Mouse (Mus musculus) neutrophil, adult 83 days (primary cell): Measurements from ENCODE around the gene Chil3. TPM values are rescaled to one million over a fixed set of nuclear protein-coding genes. Genes with fewer than 3 reads are reported as not detected.

Experiments
- total RNA-seq, 2 experiments: library from RNA; stranded (reverse); gene quantifications; one replicate each; pipeline ENCODE4 v1.2.4; 2023

Chil3 gene
- total RNA-seq, result 1,000 to 10,000 TPM; 3,749 to 3,895 TPM

DNA sequence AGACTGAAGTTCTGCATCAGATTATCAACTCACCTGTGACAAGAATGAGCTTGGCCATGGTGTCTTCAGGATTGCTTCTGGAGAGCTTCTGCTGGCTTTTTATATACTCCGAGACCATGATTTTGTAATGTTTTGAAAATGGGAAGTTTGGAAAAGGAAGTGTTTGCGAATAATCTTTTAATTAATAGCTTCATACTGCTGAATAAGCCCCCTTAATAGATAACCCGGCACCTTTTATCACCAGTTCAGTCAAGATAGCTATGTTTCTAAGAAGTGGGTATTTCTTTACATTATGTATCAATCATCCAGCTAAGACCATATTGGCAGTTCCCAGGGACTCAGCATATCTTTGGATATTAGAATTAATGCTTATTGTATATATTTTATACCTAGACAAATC lies at the start of gene Chil3:
Gene Chil3 (minus strand): TSS at position 101 of the 400 bp plus-strand sequence.

DNA sequence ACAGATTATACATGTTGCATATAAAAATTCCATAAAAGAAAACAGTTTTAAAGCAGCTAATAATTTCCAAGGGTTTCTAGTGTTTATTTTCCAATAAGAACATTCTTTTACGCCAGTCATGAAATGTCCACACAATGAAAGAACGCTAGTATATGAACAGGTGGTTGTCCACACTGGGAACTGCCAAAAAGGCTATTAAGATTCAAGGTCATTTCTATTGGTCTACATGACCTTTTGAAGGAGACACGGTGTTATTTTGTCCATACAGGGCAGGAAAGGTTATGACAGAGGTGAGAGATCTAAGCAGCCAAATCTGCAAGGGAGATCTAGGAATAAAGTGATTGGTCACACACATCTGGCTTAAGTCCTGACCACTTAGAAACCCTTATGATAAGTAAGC lies 54.4 kb downstream of the Chil3 start, which contains the start of gene Chia1:
Gene Chia1 (plus strand): TSS at position 301 of the 400 bp plus-strand sequence.

Other genes with a start within 250 kb of the Chil3 start
- 10 to 100 TPM; 76.4 to 89.8 TPM for gene I830077J02Rik, start 234.9 kb downstream of the Chil3 start, total RNA-seq
- gene Wdr77, start 208.2 kb downstream of the Chil3 start, total RNA-seq, result 10 to 100 TPM; 30.9 to 34.3 TPM
- 100 to 1,000 TPM; 143 to 151 TPM for gene Atp5f1, start 207.5 kb downstream of the Chil3 start, total RNA-seq
- 1 to 10 TPM; 5.5 to 6.4 TPM for gene Ovgp1, start 193.9 kb downstream of the Chil3 start, total RNA-seq
- gene Pifo, start 152.9 kb downstream of the Chil3 start, total RNA-seq, result not detected
- 10 to 100 TPM; 13.5 to 13.8 TPM for gene Chil5, start 134.8 kb downstream of the Chil3 start, total RNA-seq
- not detected for gene Chia1, start 54.3 kb downstream of the Chil3 start, total RNA-seq
- 1 to 10 TPM in 1 of 2 experiments, under 1 TPM in 1; 0.92 to 1.2 TPM for gene Chil4, start 51.9 kb upstream of the Chil3 start, total RNA-seq
- gene Chil6, start 238.6 kb upstream of the Chil3 start, total RNA-seq, result under 1 TPM; 0.40 to 0.55 TPM